Mouse (Mus musculus) retina, embryonic 14.5 days (tissue): ENCODE data around the gene Pla2g2c.

Experiments used
- DNase-seq: peaks from one replicate; pipeline ENCODE4 v3.0.0-alpha.2; 2015; ENCODE audit warnings: low spot score

Gene Pla2g2c

GRCm38 (mm10) chr4:138724354-138725126, at the start of gene Pla2g2c:
Gene Pla2g2c (plus strand): TSS chr4:138724792.
- DNase-seq, result no peak

GRCm38 (mm10) chr4:138676480-138676879, 48.1 kb upstream of the Pla2g2c start:
- DNase-seq, result peak; percentile 46

GRCm38 (mm10) chr4:138677579-138677978, 47.0 kb upstream of the Pla2g2c start:
- peak; percentile 73 for DNase-seq

GRCm38 (mm10) chr4:138680124-138680523, 44.5 kb upstream of the Pla2g2c start:
- DNase-seq, result no peak

GRCm38 (mm10) chr4:138682760-138683159, 41.8 kb upstream of the Pla2g2c start:
- no peak for DNase-seq

- DNase-seq, result no peak
Observed at GRCm38 (mm10) chr4:138685813-138686212, 38.8 kb upstream of the Pla2g2c start.

GRCm38 (mm10) chr4:138689094-138689512, 35.5 kb upstream of the Pla2g2c start:
- DNase-seq, result peak; percentile 65

GRCm38 (mm10) chr4:138690561-138690960, 34.0 kb upstream of the Pla2g2c start:
- no peak for DNase-seq

GRCm38 (mm10) chr4:138691443-138692181, 33.0 kb upstream of the Pla2g2c start:
- DNase-seq, result no peak

- peak; percentile 63 for DNase-seq
Observed at GRCm38 (mm10) chr4:138693043-138693692, 31.4 kb upstream of the Pla2g2c start.

- no peak for DNase-seq
Observed at GRCm38 (mm10) chr4:138696720-138697119, 27.9 kb upstream of the Pla2g2c start.

GRCm38 (mm10) chr4:138697166-138697860, 27.3 kb upstream of the Pla2g2c start:
- no peak for DNase-seq

GRCm38 (mm10) chr4:138698296-138698695, 26.3 kb upstream of the Pla2g2c start:
- DNase-seq, result no peak

GRCm38 (mm10) chr4:138700184-138700982, 24.2 kb upstream of the Pla2g2c start:
- DNase-seq, result peak; percentile 89

GRCm38 (mm10) chr4:138701111-138701510, 23.5 kb upstream of the Pla2g2c start:
- DNase-seq, result no peak

- no peak for DNase-seq
Observed at GRCm38 (mm10) chr4:138702031-138702430, 22.6 kb upstream of the Pla2g2c start.

- no peak for DNase-seq
Observed at GRCm38 (mm10) chr4:138702528-138702927, 22.1 kb upstream of the Pla2g2c start.

- no peak for DNase-seq
Observed at GRCm38 (mm10) chr4:138703591-138703990, 21.0 kb upstream of the Pla2g2c start.

- no peak for DNase-seq
Observed at GRCm38 (mm10) chr4:138704169-138704568, 20.4 kb upstream of the Pla2g2c start.

- no peak for DNase-seq
Observed at GRCm38 (mm10) chr4:138706620-138707019, 18.0 kb upstream of the Pla2g2c start.

GRCm38 (mm10) chr4:138708636-138709035, 16.0 kb upstream of the Pla2g2c start:
- DNase-seq, result peak; percentile 86
